Mouse (Mus musculus) frontal cortex, adult 2 months (tissue): ENCODE data around the gene Vsx2. TPM values are rescaled to one million over a fixed set of nuclear protein-coding genes. Genes with fewer than 3 reads are reported as not detected.

Source experiments
- DNase-seq, 2 experiments: peaks; one replicate each; pipeline ENCODE4 v3.0.0; 2022; ENCODE audit warnings: low spot score in 1 of 2; ENCODE audit errors: extremely low spot score in 1 of 2
- polyA plus RNA-seq: library from polyadenylated mRNA; depleted of rRNA; stranded (reverse); fragments of >200 nt; gene quantifications from 2 replicates; pipeline ENCODE4 v1.2.3, GENCODE M21; 2012; rRNA removed

Vsx2 gene
- polyA plus RNA-seq, 1 experiment, result 0.28 TPM

- DNase-seq, result no peak
These were observed 70.7 kb downstream of the Vsx2 start for GRCm38 (mm10) chr12:84640253-84640652.

GRCm38 (mm10) chr12:84640654-84641053 is 71.1 kb downstream of the Vsx2 start, which contains the start of gene Vrtn:
Gene Vrtn, plus strand, starts transcription at chr12:84641019.
- no peak for DNase-seq

Other genes with a start within 250 kb of the Vsx2 start
- 34.9 and 38.8 TPM in 2 replicates for gene Coq6, start 208.1 kb upstream of the Vsx2 start, polyA plus RNA-seq
- 15.1 and 15.5 TPM in 2 replicates for gene Fam161b, start 207.9 kb upstream of the Vsx2 start, polyA plus RNA-seq
- gene Entpd5, start 160.7 kb upstream of the Vsx2 start, polyA plus RNA-seq, result 19.2 and 21.3 TPM in 2 replicates
- gene Bbof1, start 160.7 kb upstream of the Vsx2 start, polyA plus RNA-seq, result 7.2 and 8.5 TPM in 2 replicates
- gene Rnf113a2, start 152.6 kb upstream of the Vsx2 start, polyA plus RNA-seq, result 15.1 and 18.3 TPM in 2 replicates
- 49.0 and 56.4 TPM in 2 replicates for gene Aldh6a1, start 118.8 kb upstream of the Vsx2 start, polyA plus RNA-seq
- gene Lin52, start 118.3 kb upstream of the Vsx2 start, polyA plus RNA-seq, result 37.1 and 40.9 TPM in 2 replicates
- 26.5 and 28.5 TPM in 2 replicates for gene Abcd4, start 47.7 kb downstream of the Vsx2 start, polyA plus RNA-seq
- gene Vrtn, start 71.3 kb downstream of the Vsx2 start, polyA plus RNA-seq, result 0.04 TPM in 1 of 2 replicates, not detected in the other
- 16.3 and 23.8 TPM in 2 replicates for gene Syndig1l, start 129.1 kb downstream of the Vsx2 start, polyA plus RNA-seq
- 40.0 and 45.9 TPM in 2 replicates for gene Npc2, start 203.4 kb downstream of the Vsx2 start, polyA plus RNA-seq
- gene Isca2, start 203.5 kb downstream of the Vsx2 start, polyA plus RNA-seq, result 87.2 and 90.7 TPM in 2 replicates